Mouse (Mus musculus) gastrocnemius, postnatal 25 days (tissue): ENCODE results near the gene Emilin3. TPM values are rescaled to one million over a fixed set of nuclear protein-coding genes. Genes with fewer than 3 reads are reported as not detected.

ENCODE experiments used
- DNase-seq: peaks from one replicate; pipeline ENCODE4 v3.0.0; 2022
- total RNA-seq, 2 experiments: library from RNA; stranded (reverse); gene quantifications; 1 replicate in 1 of 2; 2 replicates in 1 of 2; pipeline ENCODE4 v1.2.3; 2021

The Emilin3 gene
- total RNA-seq, 2 experiments from 2014 or later: 0.21 to 0.79 TPM

DNA sequence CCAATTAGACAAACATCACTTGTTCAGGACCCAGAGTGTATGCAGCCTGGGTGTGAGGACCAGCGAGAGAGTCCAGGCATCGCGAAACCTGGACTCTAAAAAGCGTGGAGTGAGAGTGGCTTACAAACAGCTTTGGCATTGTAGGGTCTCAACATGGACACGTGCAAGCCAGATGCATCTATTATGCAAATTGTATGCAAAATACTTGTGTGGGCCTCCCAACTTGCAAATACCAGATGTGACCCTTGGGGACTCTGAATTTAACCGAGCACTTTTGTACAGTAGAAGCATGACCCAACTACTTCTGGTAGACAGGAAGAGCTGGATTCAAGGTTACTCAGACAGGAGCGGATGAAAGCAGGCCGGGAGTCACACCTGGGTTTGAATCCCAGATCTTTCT, 4.6 kb upstream of the Emilin3 start:
- DNase-seq: no peak

DNA sequence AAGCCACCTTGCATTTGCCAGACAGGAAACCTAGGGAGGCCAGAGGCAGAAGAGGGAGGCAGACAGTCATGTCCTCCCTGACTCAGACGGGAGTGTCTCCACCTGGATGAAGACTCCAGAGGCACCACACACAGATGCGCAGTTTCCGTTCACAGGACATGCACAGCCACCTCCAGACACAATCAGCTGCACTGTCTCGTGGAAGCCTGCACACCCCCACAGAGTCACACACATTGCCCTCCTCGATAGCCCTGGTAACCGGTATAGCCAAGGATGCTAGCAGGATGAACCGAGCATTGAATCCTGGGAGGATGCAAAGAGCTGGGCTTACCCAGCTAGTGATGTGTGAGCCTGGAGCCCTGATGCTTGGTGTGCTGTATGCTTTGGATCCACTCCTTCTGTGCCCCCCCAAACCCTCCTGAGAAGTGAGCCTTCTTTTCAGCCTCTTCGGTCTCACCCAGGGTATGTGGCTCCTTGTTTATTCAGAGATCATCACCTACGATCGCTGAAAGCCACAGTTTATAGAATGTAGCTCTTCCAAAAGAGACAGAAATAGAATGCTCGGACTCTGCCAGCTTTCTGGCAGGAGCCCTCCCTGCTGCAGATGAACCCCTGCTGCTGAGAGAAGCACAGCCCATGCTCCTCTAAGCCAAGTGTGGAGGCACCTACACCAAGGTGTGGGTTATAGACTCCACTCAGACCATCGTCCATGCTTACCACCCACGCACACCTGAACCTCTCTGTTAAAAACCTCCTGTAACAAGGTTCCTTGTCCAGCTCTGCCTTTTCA, 3.9 kb upstream of the Emilin3 start:
- DNase-seq: no peak

DNA sequence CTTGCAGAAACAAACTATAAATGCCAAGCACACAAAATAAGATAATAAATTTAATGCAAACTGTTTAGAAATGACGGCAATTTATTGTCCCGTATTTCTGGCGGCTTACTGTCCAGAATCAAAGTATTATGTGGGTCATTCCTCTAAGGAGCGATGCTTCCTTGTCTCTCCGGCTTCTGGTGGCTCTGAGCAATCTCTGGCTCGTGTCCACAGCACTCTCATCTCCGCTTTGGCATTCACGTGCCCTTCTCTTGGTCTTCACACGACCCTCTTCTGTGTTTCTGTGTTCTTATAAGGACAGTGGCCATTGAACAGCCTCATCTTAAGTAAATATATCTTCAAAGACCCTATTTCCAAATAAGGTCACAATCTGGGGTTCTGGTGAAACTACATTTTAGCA, 2.5 kb upstream of the Emilin3 start:
- no peak for DNase-seq

DNA sequence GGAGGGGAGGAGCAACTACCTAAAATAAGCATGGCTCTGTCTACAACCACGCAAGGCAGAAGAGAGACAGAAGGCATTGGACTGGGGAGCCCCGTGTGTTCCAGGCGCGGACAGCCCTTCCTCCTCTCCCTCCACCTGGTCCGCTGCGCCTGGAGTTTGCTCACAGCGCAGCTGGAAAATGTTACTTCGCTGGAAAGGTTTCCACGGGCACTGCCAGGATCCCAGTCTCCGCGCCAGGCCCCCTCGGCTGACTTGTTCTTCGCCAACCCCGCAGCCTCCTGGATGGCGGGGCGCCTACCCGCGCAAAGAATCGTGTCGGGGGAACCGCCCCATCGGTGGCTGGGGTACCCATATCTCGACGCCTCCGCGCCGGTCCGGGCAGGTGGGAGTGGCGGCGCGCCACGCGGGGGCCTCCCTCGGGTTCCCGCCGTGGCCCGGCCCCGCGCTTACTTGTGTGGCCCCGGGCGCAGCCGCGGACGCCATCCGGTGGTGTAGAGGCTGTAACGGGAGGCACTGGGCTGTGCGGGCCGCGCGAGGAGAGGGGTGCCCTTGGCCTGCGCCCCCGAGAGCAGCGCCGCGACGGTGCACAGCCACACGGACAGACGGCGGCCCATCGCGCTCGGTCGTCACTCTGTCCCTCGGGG, 448 bp downstream of the Emilin3 start:
- DNase-seq: no peak

DNA sequence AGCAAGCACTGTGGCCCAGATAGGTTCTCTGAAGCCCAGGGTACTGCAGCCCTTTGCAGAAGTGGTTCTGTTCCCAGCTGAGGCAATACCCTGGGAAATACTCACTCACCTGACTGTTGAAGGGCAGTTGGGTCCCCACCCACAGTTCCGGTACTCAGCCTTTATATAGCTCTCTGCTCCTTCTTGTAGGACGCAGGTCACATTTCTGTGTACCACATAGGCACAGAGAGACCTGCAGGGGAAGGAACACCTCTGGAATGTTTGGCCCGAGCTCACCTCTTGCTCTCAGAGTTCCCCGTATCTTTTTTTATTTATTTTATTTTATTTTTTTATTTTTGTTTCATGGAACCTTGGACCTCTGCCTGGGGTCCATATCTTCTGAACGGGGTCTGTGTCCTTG, 1.5 kb downstream of the Emilin3 start:
- no peak for DNase-seq

DNA sequence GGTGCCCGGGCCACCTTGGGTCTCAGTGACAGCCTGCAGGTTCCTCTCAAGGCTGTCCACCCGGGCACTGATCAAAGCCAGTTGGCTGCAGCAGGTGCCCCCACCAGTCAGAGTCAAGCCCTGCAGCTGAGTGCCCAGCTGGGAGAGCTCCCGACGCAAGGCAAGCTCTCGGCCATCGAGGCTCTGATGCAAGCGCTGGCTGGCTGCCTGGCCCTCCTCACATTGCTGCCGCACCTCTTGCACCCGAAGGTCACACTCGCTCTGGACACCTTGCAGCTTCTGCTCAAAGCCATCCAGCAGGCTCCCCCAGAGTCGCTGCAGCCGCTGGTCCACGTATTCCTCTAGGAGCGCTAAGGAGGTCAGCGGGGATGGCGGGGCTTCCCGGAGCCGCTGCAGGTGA, 3.5 kb downstream of the Emilin3 start:
- no peak for DNase-seq

DNA sequence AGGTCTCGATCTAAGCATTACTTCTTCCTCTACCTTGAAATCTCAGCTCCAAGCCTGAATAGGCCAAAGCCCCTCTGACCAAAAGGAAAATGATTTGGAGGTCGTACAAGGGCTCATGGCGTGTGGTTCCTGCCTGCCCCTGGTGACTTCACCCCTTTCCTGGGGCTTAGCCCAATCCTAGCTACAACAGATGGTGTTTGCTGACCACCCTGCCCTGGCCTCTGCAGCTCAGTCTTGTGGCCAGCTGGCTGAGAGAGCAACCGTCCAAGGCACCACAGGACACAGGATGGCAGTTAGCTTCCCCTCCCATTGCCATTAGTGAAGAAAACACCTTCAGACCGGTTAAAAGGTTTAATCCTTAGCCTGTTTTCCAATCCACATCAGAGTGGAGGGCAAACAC, 6.0 kb downstream of the Emilin3 start:
- no peak for DNase-seq

DNA sequence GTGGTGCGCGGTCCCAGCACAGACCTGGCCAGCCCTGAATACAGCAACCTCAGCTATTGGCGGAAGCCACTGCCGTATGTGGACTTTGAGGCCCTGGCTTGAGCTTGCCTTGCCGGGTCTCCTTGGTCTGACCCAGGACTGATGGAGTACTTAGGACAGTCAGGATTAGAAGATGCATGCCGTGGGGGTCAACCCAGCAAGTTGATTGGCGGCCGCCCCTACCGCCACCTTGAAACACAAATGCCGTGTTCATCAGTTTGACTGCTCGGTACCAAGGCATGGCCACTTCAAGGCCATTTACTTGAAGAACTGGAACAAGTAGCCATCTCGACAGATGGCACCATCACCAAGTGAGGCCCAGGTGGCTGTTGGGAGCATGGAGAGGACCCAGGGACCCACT, 6.8 kb downstream of the Emilin3 start:
- DNase-seq: no peak

DNA sequence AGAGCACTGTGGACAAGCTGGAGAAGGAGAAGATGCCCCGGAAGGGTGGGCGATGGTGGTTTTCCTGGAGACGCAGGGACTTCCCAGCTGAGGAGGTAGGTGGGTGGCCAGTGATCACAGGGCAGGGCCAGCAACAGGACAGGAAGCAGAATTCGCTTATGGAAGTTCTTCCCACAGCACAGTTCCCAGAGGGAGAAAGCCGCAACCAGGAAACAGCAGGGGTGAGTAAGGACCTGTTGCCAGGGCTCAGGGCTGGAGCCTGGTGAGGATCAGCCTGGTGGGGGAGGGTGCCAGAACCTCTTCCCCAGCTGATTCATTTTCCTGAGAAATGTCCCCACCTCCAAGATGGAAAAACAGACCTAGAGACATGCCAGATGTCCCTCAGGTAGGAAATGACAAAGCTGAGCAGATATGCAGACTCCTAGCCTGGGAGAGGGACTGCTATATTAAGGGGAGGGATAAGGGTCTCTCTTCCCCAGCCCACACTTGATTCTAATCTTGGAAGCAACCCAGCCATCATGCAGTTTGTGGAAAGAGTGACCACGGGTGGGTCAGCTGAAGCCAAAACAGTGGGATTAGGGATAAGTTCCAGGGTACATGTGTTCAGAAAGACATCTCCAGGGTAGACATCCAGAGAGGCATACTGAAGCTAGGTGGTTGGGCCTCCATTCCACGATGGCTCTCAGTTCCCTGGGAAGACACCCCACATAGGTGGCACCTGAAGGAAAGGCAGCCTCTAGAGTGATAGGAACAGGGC, 10.3 kb downstream of the Emilin3 start:
- DNase-seq: peak; percentile 27

DNA sequence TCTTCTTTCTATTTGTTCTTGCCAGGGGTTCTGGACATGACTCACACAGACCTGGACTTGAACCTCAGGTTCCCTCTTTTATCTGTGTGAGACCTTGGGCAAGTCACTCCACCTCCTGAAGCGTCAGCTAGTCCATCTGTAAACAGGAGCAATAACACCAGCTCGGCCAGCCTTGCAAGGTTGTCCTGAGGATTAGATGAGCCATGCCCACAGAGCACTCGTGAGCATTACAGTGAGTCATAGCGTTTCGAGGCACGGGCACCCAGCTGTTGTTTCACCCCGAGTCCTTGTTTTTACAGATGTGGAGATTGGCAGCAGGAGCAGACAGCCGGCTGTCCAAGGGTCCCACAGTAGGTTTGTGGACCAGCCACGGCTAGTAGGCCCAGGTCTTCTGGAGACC, 20.4 kb downstream of the Emilin3 start:
- DNase-seq: no peak

DNA sequence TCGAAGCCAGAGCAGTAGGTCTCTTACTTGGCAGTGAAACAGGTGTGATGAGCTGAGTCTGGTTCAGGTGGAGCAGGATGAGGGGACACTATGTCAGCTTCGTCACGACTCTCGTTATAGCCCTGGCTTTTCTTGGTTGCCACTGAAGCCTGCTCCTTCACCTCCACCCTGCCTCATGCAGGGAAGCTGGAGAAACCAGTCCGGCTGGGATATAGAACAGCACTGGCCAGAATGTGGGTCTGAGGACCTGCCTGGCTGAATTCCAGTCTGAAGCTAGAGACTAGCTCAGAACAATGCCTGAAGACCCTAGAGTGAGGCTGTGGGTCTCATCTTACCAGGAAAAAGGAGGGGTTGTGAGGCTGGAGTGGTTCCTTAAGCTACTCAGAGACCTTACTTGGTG, 21.1 kb downstream of the Emilin3 start:
- no peak for DNase-seq

DNA sequence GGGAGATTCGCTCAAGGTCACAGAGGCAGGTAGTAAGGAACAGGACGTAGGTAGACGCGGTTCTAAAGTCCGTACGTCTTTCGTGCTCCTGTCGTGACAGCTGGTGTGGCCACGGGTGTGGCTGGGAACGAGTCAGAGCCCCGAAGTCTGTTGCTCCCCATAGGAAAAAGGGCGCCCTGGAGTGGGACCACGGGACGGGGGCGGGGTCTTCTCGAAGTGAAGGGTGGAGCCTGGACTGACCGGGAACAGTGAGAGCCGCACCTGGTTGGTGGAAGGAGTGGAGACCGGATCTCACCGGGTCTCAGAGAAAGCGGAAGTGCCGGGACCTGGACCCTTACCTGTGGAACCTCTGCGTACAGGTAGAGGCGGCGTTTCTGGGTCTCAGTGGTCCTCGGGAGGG, 24.3 kb downstream of the Emilin3 start:
- no peak for DNase-seq

DNA sequence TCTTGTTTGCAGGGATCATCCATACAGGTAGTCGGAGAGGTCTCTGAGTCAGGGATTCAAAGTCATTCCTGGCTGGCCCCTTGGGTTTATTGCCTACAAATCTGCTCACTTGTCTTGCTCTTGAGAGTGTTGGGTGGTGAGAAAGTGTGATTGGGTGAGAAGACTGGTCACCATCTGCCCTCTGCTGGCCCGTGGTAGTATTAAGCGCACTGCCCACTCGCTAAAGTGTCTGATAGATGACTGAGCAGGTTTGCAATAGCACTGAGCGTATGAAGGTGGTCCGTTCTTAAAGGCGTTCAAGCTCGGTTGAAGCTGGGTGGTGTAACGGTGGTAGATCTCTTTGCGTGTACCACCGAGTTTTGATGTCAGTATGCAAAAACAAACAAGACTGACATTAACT, 24.8 kb downstream of the Emilin3 start:
- DNase-seq: peak; percentile 66

DNA sequence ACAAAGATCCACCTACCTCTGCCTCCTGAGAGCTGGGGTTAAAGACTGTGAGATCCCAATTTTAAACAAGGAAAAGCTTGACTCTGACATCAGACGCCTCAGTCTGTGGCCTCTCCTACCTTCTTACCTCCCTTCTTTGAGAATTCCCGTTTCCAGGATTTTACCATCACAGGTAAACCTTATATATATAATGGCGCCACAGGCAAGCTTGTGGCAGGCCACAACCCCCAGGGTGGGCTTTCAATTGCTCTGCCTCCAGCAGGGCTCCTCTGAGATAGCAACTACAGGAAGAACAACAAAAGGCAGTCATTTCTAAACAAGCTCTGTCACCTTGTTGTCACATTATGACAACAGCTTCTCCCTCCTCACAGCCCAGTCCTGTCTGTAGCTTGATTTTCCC, 25.9 kb downstream of the Emilin3 start:
- DNase-seq: no peak

DNA sequence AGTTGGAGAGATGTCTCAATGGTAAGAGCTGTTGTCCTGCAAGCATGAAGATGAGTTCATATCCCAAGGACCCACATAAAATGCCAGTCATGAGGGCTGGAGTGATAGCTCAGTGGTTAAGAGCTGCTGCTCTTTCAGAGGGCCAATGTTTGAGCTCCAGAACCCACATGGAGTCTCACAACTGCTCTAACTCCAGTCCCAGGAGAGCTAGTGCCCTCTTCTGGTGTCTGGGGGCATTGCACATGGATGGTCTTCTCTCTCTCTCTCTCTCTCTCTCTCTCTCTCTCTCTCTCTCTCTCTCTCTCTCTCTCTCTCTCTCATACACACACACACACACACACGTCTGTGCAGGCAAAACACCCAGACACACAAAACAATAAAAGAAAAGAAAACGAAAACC, 27.3 kb downstream of the Emilin3 start:
- DNase-seq: no peak

DNA sequence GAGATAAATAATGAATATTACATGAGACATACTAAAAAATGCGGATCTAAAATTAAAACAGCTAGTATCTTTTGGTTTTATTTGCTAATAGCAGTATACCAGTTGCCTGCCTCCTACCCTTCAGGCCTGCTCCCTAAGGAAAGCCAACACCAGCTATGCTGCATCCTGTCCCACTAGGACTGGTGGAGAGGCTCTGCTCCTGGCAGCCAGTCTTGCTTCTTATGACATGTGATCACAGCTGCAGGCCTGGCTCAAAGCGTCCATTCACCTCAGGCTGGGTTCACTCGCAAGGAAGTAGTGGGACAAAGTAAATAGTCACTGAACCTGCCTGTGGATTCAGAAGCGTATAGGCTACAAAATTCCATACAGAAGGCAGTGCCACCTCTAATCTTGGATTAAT, 28.2 kb downstream of the Emilin3 start:
- DNase-seq: peak; percentile 89

DNA sequence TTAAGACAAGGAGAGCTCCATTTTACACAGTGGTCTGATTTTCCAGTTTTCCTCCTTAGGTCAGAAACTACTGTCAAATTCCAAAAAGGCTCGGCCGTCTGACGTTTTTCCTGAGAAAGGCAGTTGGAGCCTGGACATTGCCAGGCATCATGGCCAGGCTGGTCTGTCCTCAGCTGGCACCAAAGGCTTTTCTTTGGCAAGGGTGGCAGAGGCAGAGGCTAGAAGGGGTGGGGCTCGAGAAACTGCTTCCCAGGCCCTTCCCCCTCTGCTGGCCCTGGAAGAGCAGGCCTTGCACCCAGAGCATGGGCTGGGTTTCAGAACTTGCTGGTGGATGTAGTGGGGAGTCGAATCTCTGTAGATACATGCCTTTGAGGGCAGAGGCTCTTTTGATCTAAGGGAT, 29.7 kb downstream of the Emilin3 start:
- peak; percentile 62 for DNase-seq

DNA sequence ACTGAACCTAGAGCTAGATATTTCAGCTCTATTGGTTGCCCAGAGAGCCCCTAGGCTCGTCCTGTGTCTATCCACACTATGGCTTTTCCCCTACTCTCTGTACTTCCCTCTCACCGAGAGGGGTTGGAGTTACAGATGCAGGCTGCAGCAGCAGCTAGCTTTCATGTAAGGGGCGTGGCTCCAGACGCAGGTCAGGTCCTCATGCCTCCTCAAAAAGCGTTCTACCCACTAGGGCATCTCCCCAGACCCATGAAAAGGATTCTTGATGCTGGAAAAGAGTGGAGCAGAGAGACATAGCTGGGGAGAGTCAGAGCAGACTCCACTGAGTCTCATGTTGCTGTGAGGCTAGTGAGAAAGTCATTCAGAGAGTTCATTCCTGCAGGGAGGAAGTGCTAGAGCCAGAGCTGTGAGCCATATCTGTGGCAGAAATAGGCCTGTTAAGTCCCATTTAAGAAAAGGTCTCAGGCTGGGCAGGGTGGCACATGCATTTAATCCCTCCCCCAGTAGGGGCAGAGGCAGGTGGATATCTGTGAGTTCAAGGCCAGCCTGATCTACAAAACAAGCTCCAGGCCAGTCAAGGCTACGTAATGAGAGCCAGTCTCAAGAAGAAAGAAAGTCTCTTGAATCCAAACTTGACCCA, 30.5 kb downstream of the Emilin3 start:
- no peak for DNase-seq

DNA sequence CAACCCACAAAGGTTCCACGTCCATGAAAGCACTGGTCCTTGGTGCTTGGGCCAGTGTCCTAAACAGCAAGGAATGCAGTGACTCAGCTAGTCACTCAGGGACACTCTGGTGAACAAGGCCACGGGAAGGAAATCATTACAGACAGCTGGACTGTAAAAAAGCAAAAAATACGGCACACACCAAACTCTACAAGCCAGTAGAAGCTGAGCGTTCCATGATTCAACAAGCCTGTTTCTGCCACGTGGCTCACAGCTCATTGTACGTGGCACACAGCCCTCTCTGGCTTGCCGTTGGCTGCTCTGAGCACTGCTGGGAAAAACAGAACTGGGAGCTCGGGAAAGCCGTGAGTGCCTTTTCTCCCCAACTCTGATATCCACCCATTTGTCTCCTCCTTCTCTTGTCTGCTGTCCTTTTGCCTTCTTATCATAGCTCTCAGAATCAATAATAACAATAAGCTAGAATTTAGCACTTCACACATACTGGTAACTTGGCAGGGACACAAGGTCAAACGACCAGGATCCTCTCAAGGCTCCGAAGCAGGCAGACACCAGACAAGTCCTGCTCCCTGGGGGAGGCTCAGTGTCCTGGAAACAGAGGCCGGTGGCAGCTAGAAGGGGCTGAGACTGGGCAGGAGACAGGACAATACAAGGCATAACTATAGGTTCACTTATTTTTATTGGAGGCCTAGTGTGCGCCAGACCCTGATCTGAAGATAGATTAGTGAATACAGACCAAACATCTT, 31.5 kb downstream of the Emilin3 start, which contains the start of gene Lpin3:
Lpin3 (plus strand) TSS at position 218 of the 743 bp plus-strand sequence.
- peak; percentile 86 for DNase-seq

DNA sequence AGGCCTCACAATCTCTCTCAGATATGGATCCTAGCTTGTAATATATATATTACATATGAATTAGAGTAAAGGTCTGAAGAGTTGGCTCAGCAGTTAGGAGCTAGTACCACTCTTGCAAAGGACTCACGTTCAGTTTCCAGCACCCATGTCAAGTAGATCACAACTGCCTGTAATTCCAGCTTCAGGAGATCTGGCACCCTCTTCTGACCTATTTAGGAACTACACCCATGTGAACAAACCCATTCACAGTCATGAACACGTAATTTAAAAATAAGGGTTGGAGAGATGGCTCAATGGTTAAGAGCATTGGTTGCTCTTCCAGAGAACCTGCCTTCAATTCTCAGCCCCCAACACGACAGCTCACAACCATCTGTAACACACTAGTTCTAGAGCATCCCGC, 36.0 kb downstream of the Emilin3 start:
- DNase-seq: no peak

DNA sequence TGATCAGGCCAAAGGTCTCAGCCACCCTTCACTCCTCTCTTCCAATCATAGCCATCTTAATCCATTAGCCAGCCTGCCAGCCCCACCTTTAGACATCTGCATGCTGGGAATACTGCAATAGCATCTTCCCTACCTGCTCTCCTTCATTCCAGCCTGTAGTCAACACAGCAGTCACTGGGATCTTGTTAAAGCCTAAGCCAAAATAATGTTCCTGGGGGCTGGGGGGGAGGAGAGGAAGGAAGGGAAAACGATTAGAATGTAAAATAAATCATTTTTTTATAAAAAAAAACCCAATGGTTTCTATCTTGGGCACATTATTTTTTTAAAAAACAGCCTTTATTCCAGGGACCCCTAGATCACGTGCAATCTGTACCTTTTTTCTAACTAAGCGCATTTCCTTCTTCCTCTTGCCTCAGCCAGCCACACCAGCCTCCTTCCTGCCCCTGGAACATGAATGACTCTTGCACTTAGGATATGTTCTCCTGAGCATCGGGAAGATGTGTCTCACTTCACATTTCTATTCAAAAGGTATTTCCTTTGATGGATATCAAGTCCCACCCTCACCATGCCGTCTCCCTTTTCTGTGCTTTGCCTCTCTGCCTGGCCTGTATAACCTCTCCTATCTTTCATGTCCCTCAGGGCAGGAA, 37.8 kb downstream of the Emilin3 start:
- DNase-seq: no peak
